Mouse (Mus musculus) olfactory bulb, adult 2 months (tissue): ENCODE data around the gene Smg6.

Experiments
- CTCF ChIP-seq: fragments of 200-500 bp; IDR thresholded peaks from 2 replicates; pipeline ENCODE4 v1.5.1; 2012; ENCODE audit warnings: low read depth, mild to moderate bottlenecking, low read length, moderate library complexity; ENCODE audit not compliant: insufficient read depth
- POLR2A ChIP-seq: fragments of 200-500 bp; IDR thresholded peaks from 2 replicates; pipeline ENCODE4 v1.6.1; 2012; ENCODE audit warnings: mild to moderate bottlenecking, low read depth, low read length, moderate library complexity; ENCODE audit not compliant: insufficient read depth

- no peak for TF ChIP-seq CTCF
- no peak for TF ChIP-seq POLR2A
Observed at GRCm38 (mm10) chr11:75161417-75162008, 235.9 kb downstream of the Smg6 start.
